Mouse (Mus musculus) G1E (cell line): Measurements from ENCODE around the gene Cfap299. TPM values are rescaled to one million over a fixed set of nuclear protein-coding genes. Genes with fewer than 3 reads are reported as not detected.

ENCODE experiments used
- ATAC-seq: 2 replicates; pipeline ENCODE4 v1.8.0; 2016; ENCODE audit warnings: mild to moderate bottlenecking; ENCODE audit not compliant: insufficient number of reproducible peaks, poor library complexity, low FRiP score, severe bottlenecking; ENCODE audit errors: extremely low read depth
- DNase-seq: peaks from one replicate; pipeline ENCODE4 v3.0.0; 2012; ENCODE audit warnings: low spot score
- H3K27me3 ChIP-seq: 2 replicates; pipeline ENCODE4 v1.6.1; 2012; ENCODE audit warnings: mild to moderate bottlenecking, low read length, inconsistent platforms; ENCODE audit not compliant: insufficient read depth
- H3K36me3 ChIP-seq: replicated peaks from 2 replicates; pipeline ENCODE3; 2012; ENCODE audit warnings: mild to moderate bottlenecking, inconsistent platforms
- H3K4me1 ChIP-seq: 2 replicates; pipeline ENCODE4 v1.6.1; 2012; ENCODE audit warnings: low read depth, low read length, inconsistent platforms, mixed read lengths; ENCODE audit not compliant: insufficient read depth
- H3K4me3 ChIP-seq: 2 replicates; pipeline ENCODE4 v1.5.1; 2012; ENCODE audit warnings: low read depth, mild to moderate bottlenecking, inconsistent platforms, low read length, moderate library complexity, mixed read lengths
- H3K9me3 ChIP-seq: replicated peaks from 2 replicates; pipeline ENCODE4 v1.6.1; 2012; ENCODE audit warnings: inconsistent platforms
- CTCF ChIP-seq: IDR thresholded peaks from 2 replicates; pipeline ENCODE4 v1.5.1; 2012; ENCODE audit warnings: low read depth, low read length, inconsistent platforms, mixed read lengths
- GATA1 ChIP-seq: IDR thresholded peaks from 2 replicates; pipeline ENCODE4 v1.6.1; 2012; ENCODE audit warnings: borderline replicate concordance, low read length, inconsistent platforms, mixed read lengths
- GATA2 ChIP-seq: IDR thresholded peaks from 2 replicates; pipeline ENCODE4 v1.6.1; 2012; ENCODE audit warnings: low read depth, low read length, inconsistent platforms, borderline replicate concordance
- POLR2AphosphoS5 ChIP-seq: IDR thresholded peaks from 2 replicates; pipeline ENCODE4 v1.6.1; 2012; ENCODE audit warnings: low read depth, low read length, inconsistent platforms; ENCODE audit not compliant: insufficient replicate concordance
- TAL1 ChIP-seq: conservative IDR thresholded peaks from 2 replicates; pipeline ENCODE4 v1.6.1; 2012; ENCODE audit warnings: low read depth, low read length, inconsistent platforms, mixed read lengths
- polyA plus RNA-seq: library from polyadenylated mRNA; stranded (reverse); fragments of >175 nt; gene quantifications from 2 replicates; pipeline ENCODE4 v1.2.3, GENCODE M21; 2012
- total RNA-seq, 2 experiments: library from RNA; stranded (forward) in 1 of 2; stranded (reverse) in 1 of 2; fragments of 200-1000 nt in 1 of 2; fragments of >200 nt in 1 of 2; fragmentation: Nextera tagmentation in 1 of 2; gene quantifications; 2 replicates each; pipeline ENCODE4 v1.2.3; 2014 to 2017

Gene Cfap299
- total and polyA plus RNA-seq, 3 experiments, result not detected

- no peaks in the 10 kb centered on the region for H3K4me1 ChIP-seq
- TF ChIP-seq GATA1, result no peak
- no peak for TF ChIP-seq TAL1
- no peak for TF ChIP-seq POLR2AphosphoS5
- no peak for TF ChIP-seq GATA2
- no peaks in the 10 kb centered on the region for H3K27me3 ChIP-seq
- no peaks in the 10 kb centered on the region for H3K36me3 ChIP-seq
- no peak overlapping the region for H3K4me3 ChIP-seq
- ATAC-seq (no peak), DNase-seq (no peak)
- H3K9me3 ChIP-seq, result peaks cover 14% of the 10 kb centered on the region
Observed at GRCm38 (mm10) chr5:98732157-98733009, 403.3 kb downstream of the Cfap299 start.

GRCm38 (mm10) chr5:98733010-98733399, 403.9 kb downstream of the Cfap299 start:
- TF ChIP-seq GATA2 (no peak), CTCF (no peak), GATA1 (no peak), POLR2AphosphoS5 (no peak), TAL1 (no peak)
- no peak for ATAC-seq
- peaks cover 14% of the 10 kb centered on the region for H3K9me3 ChIP-seq

GRCm38 (mm10) chr5:98761858-98762652, 433.0 kb downstream of the Cfap299 start:
- ATAC-seq (no peak), DNase-seq (no peak)
- TF ChIP-seq TAL1, result no peak
- TF ChIP-seq CTCF, result no peak
- TF ChIP-seq POLR2AphosphoS5, result no peak

More at GRCm38 (mm10) chr5:98733010-98733399, 403.9 kb downstream of the Cfap299 start:
- Histone ChIP-seq H3K36me3 (no peaks in the 10 kb centered on the region), H3K4me3 (no peak overlapping the region), H3K27me3 (no peaks in the 10 kb centered on the region), H3K4me1 (no peaks in the 10 kb centered on the region)
- DNase-seq, result no peak

GRCm38 (mm10) chr5:98778588-98778987, 449.5 kb downstream of the Cfap299 start:
- H3K4me3 ChIP-seq, result no peak overlapping the region
- no peak for DNase-seq
- H3K27me3 ChIP-seq, result no peaks in the 10 kb centered on the region
- no peaks in the 10 kb centered on the region for H3K4me1 ChIP-seq
- peaks cover 21% of the 10 kb centered on the region for H3K9me3 ChIP-seq
- no peak for ATAC-seq
- no peaks in the 10 kb centered on the region for H3K36me3 ChIP-seq
- TF ChIP-seq TAL1, result no peak
- TF ChIP-seq GATA2, result no peak
- no peak for TF ChIP-seq POLR2AphosphoS5
- TF ChIP-seq CTCF, result no peak
- no peak for TF ChIP-seq GATA1

More at GRCm38 (mm10) chr5:98761858-98762652, 433.0 kb downstream of the Cfap299 start:
- Histone ChIP-seq H3K36me3 (no peaks in the 10 kb centered on the region), H3K9me3 (peaks cover 17% of the 10 kb centered on the region), H3K4me1 (no peaks in the 10 kb centered on the region), H3K27me3 (no peaks in the 10 kb centered on the region), H3K4me3 (no peak overlapping the region)

- TF ChIP-seq GATA1 (no peak), TAL1 (no peak), GATA2 (no peak), POLR2AphosphoS5 (no peak)
- DNase-seq, result no peak
- no peak for ATAC-seq
- no peaks in the 10 kb centered on the region for H3K36me3 ChIP-seq
- H3K4me1 ChIP-seq, result no peaks in the 10 kb centered on the region
- peaks cover 22% of the 10 kb centered on the region for H3K9me3 ChIP-seq
- no peak overlapping the region for H3K4me3 ChIP-seq
- H3K27me3 ChIP-seq, result no peaks in the 10 kb centered on the region
Observed at GRCm38 (mm10) chr5:98782066-98782465, 453.0 kb downstream of the Cfap299 start.

- TF ChIP-seq GATA1 (no peak), POLR2AphosphoS5 (no peak), CTCF (no peak), TAL1 (no peak), GATA2 (no peak)
- Histone ChIP-seq H3K9me3 (peaks cover 33% of the 10 kb centered on the region), H3K36me3 (no peaks in the 10 kb centered on the region), H3K4me3 (no peak overlapping the region), H3K4me1 (no peaks in the 10 kb centered on the region), H3K27me3 (no peaks in the 10 kb centered on the region)
- ATAC-seq (no peak), DNase-seq (no peak)
Observed at GRCm38 (mm10) chr5:98787735-98788134, 458.6 kb downstream of the Cfap299 start.
